Mouse (Mus musculus): ENCODE data around the gene Asic3. TPM values are rescaled to one million over a fixed set of nuclear protein-coding genes. Genes with fewer than 3 reads are reported as not detected.
"Not testable (repeated sequence)": the region's sequence is repeated elsewhere in the genome, so short reads cannot be mapped to it uniquely, and the experiment has no call there.

The Asic3 gene
- polyA plus RNA-seq, 1 experiment from 2014 or later, result 2.4 TPM

DNA sequence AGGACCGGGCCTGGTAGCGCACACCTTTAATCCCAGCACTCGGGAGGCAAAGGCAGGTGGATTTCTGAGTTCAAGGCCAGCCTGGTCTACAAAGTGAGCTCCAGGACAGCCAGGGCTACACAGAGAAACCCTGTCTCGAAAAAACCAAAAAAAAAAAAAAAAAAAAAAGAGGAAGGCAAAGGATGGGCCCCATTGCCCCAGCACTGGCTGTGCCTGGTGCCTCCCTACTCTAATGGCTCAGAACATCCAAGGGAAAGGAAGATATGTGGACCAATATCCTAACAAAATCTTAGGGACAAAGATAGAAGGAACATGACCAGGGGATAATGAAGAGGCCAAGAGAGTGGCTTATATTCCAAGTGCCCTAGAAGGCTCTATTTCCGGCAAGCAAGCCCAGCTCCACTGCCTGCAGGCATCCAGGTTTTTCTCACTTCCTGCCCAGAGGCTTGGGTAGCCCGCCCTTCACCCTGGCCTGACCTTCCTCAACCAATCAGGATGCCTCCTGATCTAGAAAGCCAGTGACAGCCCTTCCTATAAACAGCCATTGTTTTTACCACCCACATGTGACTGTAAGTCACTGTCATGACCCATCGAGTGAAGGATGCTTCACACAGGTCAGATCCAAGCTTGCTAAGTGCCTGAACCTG, 24.1 kb upstream of the Asic3 start:
- no peak for ATAC-seq (ENCODE audit: low FRiP score)
- WGBS, result 53% methylated on average over 7 of the region's 7 CpGs

DNA sequence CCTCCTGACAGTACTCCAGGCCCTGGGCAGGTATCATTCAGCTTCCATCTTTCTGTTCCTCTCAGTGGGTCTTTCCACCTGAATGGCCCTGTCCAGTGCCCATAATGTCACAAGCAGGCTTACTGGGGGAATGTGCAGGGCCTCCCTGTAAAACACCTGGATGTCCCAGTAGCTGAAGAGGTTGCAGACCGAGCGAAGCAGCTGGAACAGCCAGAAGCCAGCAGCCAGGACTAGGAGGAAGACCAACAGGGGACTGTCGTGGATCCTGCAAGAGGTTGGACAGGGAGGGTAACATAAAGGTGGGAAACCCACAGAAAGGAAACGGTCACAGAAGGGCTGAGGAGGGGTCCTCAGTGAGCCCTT, 23.6 kb upstream of the Asic3 start:
- no peak overlapping the region for H3K27ac ChIP-seq (replicated peaks)
- no peak overlapping the region for H3K4me2 ChIP-seq
- ATAC-seq (ENCODE audit: low FRiP score), result no peak
- peaks cover 30% of the 10 kb centered on the region for H3K4me1 ChIP-seq
- 74% methylated on average over 4 of the region's 4 CpGs for WGBS
- H3K9me3 ChIP-seq (replicated peaks), result no peaks in the 10 kb centered on the region
- no peak overlapping the region for H3K9ac ChIP-seq (replicated peaks)
- H3K4me3 ChIP-seq (replicated peaks), result no peak overlapping the region
- no peaks in the 10 kb centered on the region for H3K36me3 ChIP-seq
- H3K27me3 ChIP-seq (replicated peaks), result peaks cover 22% of the 10 kb centered on the region; the same call in 1 of the 2 replicates

More for the DNA sequence above, 24.1 kb upstream of the Asic3 start:
- no peaks in the 10 kb centered on the region for H3K9me3 ChIP-seq (replicated peaks)
- no peak overlapping the region for H3K27ac ChIP-seq (replicated peaks)
- peaks cover 22% of the 10 kb centered on the region; the same call in 1 of the 2 replicates for H3K27me3 ChIP-seq (replicated peaks)
- H3K4me1 ChIP-seq, result peaks cover 34% of the 10 kb centered on the region
- H3K4me2 ChIP-seq, result no peak overlapping the region
- no peaks in the 10 kb centered on the region for H3K36me3 ChIP-seq
- no peak overlapping the region for H3K4me3 ChIP-seq (replicated peaks)
- H3K9ac ChIP-seq (replicated peaks), result no peak overlapping the region

DNA sequence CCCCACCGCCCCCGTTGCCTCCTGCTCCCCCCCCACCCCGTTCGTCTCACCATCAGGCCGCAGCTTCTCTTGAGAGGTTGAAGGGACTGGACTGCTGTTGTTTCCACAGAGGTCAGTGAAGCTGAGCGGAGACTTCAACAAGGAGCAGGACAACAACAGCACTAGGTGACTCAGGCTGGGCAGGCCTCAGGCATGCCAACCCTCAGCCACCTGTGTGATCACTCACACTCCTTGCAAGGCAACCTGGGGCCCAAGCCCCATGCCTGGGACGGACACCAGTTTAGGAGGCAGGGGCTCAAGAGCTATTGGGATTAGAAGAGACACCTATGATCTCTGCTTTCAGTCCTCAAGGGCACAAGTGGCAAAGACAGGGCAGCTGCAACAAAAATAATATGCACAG, 21.3 kb upstream of the Asic3 start, which contains the start of gene Atg9b:
Atg9b (minus strand) TSS at position 280 of the 400 bp plus-strand sequence.
- peaks cover 38% of the 10 kb centered on the region for H3K4me1 ChIP-seq
- H3K27me3 ChIP-seq (replicated peaks), result peaks cover 9% of the 10 kb centered on the region; the same call in 1 of the 2 replicates
- no peak within 1 kb of the TSS for H3K4me2 ChIP-seq
- H3K27ac ChIP-seq (replicated peaks), result no peak within 1 kb of the TSS
- ATAC-seq (ENCODE audit: low FRiP score), result no peak
- 92% methylated on average over 7 of the region's 7 CpGs for WGBS
- no peak within 1 kb of the TSS for H3K9ac ChIP-seq (replicated peaks)
- H3K9me3 ChIP-seq (replicated peaks), result no peaks in the 10 kb centered on the region
- no peaks in the 10 kb centered on the region for H3K36me3 ChIP-seq
- no peak within 1 kb of the TSS for H3K4me3 ChIP-seq (replicated peaks)

DNA sequence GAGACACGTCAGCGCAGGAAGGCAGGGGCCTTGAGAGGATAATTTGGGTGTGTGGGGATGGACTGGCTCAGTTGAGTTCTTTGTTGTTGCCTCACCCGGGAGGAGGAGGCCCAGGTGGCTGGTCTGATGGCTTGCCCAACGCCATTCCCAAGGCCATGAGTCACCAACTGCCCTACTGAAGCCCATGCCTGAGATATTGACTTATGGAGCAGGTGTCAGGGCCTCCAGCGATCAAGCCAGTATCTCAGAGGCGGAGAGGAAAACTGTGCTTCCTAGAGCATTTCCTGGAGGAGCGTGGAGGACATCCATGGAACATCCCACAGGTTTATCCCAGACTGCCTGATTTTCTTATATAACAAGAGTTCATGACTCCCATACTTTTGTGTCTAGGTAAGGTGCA, 20.5 kb upstream of the Asic3 start:
- Histone ChIP-seq H3K9me3 (replicated peaks) (no peaks in the 10 kb centered on the region), H3K4me3 (replicated peaks) (no peak overlapping the region), H3K36me3 (no peaks in the 10 kb centered on the region), H3K9ac (replicated peaks) (no peak overlapping the region), H3K27me3 (replicated peaks) (peaks cover 7% of the 10 kb centered on the region; the same call in 1 of the 2 replicates), H3K4me1 (peaks cover 29% of the 10 kb centered on the region), H3K27ac (replicated peaks) (no peak overlapping the region), H3K4me2 (no peak overlapping the region)
- no peak for ATAC-seq (ENCODE audit: low FRiP score)
- 79% methylated on average over 7 of the region's 7 CpGs for WGBS

DNA sequence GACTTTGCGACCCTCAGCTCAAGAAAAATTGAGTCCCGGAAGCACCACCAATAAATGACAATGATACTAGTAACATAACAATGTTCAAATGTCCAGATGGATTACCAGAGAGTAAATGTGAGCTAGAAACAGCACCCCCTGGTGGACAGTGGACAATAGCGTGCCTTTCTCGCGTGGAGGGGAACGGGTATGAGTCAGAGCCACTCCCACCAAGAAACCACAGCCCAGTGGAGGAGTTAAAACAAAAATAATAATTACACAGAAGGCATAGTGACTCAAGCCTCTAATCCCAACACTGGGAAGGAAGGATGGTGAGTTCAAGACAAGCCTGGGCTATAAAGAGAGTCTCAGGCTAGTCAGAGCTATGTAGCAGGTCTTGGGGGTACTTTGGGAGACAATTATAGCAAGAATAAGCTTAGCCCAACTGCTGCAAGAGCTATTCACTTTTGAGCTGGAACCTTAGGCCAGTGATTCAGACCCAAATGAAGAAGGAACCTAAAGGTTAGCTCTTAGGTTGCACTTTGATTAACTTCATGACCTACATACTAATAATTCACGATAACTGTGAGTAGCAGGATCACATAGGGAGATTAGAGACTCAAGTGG, 19.7 kb upstream of the Asic3 start, which contains the start of gene Abcb8:
Abcb8 (plus strand) TSS at position 272 of the 606 bp plus-strand sequence.
- H3K4me2 ChIP-seq, result peak within 1 kb of the TSS; percentile 60
- H3K9me3 ChIP-seq (replicated peaks), result no peaks in the 10 kb centered on the region
- H3K27me3 ChIP-seq (replicated peaks), result peaks cover 3% of the 10 kb centered on the region; the same call in 1 of the 2 replicates
- peaks cover 22% of the 10 kb centered on the region for H3K4me1 ChIP-seq
- peak within 1 kb of the TSS; percentile 60 for H3K9ac ChIP-seq (replicated peaks)
- H3K36me3 ChIP-seq, result no peaks in the 10 kb centered on the region
- H3K4me3 ChIP-seq (replicated peaks), result peak within 1 kb of the TSS; percentile 62
- 17% methylated on average over 7 of the region's 7 CpGs for WGBS
- no peak for ATAC-seq (ENCODE audit: low FRiP score)
- H3K27ac ChIP-seq (replicated peaks), result peak within 1 kb of the TSS; percentile 95

DNA sequence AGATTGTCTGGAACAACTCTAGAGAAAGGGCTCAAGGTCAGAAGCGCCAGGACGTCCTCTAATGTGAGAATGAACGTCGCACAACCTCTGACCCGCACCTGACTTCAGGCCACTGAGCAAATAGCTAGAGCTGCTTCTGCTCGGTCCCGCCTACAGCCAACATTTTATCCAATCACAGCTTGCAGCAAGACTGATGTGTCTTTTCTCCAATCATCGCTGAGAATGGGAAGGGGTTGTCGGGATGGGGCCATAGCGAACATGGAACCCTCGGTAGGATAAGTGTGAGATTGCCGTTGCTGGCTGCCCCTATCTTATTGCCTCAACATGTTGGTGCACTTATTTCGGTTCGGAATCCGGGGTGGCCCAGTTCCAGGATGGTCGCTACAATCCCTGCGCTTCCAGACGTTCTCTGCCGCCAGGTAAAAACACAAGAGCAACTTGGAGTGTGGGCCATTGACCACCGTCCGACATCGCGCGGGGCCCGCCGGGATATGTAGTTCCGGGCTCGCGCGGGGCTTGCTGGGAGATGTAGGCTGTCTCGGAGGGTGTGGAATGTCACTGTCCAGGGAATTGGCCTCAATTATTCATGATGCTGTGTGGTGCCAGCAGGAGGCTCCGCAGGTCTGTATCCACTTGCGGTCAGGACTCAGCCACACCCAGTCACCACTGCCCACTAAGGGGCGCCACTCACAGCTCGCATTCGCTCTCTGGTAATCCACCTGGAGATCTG, 18.9 kb upstream of the Asic3 start:
- under 1% methylated on average over 36 of the region's 36 CpGs for WGBS
- peak overlapping the region; percentile 62 for H3K4me3 ChIP-seq (replicated peaks)
- ATAC-seq (ENCODE audit: low FRiP score), result peak; percentile 96
- no peaks in the 10 kb centered on the region for H3K36me3 ChIP-seq
- H3K9me3 ChIP-seq (replicated peaks), result no peaks in the 10 kb centered on the region
- H3K27ac ChIP-seq (replicated peaks), result peak overlapping the region; percentile 95
- no peaks in the 10 kb centered on the region for H3K27me3 ChIP-seq (replicated peaks)
- H3K4me2 ChIP-seq, result peak overlapping the region; percentile 60
- peaks cover 18% of the 10 kb centered on the region for H3K4me1 ChIP-seq
- H3K9ac ChIP-seq (replicated peaks), result peak overlapping the region; percentile 60

DNA sequence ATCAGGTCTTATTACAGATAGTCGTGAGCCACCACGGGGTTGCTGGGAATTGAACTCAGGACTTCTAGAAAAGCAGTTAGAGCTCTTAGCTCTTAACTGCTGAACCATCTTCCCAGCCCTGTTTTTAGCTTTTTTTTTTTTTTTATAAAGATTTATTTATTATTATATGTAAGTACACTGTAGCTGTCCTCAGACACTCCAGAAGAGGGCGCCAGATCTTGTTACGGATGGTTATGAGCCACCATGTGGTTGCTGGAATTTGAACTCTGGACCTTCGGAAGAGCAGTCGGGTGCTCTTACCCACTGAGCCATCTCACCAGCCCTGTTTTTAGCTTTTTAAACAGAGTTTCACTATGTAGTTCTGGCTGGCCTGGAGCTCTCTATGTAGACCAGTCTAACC, 16.9 kb upstream of the Asic3 start:
- 92% methylated on average over 6 of the region's 6 CpGs for WGBS
- not testable (repeated sequence) for H3K36me3 ChIP-seq; H3K4me3 ChIP-seq (replicated peaks); H3K27ac ChIP-seq (replicated peaks); H3K27me3 ChIP-seq (replicated peaks); H3K9me3 ChIP-seq (replicated peaks); H3K9ac ChIP-seq (replicated peaks); ATAC-seq (ENCODE audit: low FRiP score); H3K4me2 ChIP-seq
- peaks cover 18% of the 10 kb centered on the region for H3K4me1 ChIP-seq

DNA sequence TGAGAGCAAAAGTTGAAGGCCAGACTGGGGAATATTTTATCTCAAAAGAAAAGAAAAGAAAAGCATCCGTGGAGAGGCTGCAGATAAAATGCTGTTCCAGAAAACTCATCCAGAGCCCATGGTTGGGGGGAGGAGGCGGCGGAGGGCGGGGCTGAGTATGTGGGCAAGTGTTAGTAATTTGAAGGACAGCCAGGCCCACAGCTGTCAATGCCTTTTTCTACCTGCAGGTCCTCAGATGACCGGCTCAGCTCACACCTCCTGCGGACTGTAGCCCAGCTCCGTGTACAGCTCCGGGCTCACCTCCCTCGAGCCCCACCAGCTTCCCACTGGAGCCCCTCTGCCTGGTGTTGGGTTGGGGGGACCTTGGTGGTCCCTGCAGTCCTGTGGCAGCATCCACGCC, 13.5 kb upstream of the Asic3 start:
- Histone ChIP-seq H3K27ac (replicated peaks) (no peak overlapping the region), H3K4me3 (replicated peaks) (no peak overlapping the region), H3K9ac (replicated peaks) (no peak overlapping the region), H3K27me3 (replicated peaks) (no peaks in the 10 kb centered on the region), H3K4me1 (peaks cover 15% of the 10 kb centered on the region), H3K9me3 (replicated peaks) (no peaks in the 10 kb centered on the region), H3K4me2 (no peak overlapping the region), H3K36me3 (peaks cover 14% of the 10 kb centered on the region)
- WGBS, result 91% methylated on average over 10 of the region's 10 CpGs
- no peak for ATAC-seq (ENCODE audit: low FRiP score)

DNA sequence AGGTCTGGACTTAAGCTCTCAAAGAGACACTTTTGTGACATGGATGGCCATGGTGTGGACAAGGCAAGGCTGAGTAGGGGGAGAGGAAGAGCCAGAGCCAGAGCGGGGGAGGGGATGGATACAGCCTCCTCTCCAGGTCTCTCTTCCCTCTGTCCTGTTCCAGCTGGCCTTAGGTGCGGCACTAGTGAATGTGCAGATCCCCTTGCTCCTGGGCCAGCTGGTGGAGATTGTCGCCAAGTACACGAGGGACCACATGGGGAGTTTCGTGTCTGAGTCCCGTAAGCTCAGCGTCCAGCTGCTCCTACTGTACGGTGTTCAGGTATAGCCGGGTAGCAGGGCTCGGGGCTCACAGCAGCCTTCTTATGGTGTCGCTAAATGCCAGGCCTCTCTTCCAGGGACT, 12.8 kb upstream of the Asic3 start:
- Histone ChIP-seq H3K9me3 (replicated peaks) (no peaks in the 10 kb centered on the region), H3K27me3 (replicated peaks) (no peaks in the 10 kb centered on the region), H3K4me2 (no peak overlapping the region), H3K27ac (replicated peaks) (no peak overlapping the region), H3K4me1 (peaks cover 8% of the 10 kb centered on the region), H3K4me3 (replicated peaks) (no peak overlapping the region), H3K36me3 (peaks cover 18% of the 10 kb centered on the region), H3K9ac (replicated peaks) (no peak overlapping the region)
- WGBS, result 90% methylated on average over 11 of the region's 11 CpGs
- ATAC-seq (ENCODE audit: low FRiP score), result no peak

DNA sequence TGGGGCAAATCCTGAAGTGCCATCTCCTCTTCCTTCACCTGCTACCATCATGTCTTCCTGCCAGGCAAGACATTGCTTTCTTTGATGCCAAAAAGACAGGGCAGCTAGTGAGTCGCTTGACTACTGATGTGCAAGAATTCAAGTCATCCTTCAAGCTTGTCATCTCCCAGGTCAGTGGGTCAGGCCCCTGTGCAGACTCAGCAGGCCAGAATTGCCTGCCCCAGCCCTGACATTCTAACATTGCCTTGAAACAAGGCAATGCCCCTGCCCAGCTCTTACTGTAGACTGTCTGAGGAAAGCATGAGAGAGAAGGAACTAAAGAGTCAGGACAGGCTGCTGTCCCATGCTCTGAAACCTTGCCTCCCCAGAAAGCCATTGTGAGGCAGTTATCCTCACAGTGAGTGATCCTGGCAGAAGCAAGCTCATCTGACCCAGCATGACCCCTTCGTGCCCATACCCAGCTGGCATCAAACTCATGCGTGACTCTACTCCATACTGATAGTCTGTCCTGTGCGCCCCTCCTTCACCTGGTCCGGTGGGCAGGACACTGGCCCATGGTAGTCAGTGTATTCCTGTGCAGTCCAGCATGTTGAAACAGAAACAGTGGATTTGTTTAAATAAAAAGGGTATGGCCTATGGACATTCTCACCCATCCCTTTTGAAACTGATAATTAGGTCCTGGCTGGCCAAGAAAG, 12.1 kb upstream of the Asic3 start:
- Histone ChIP-seq H3K27ac (replicated peaks) (no peak overlapping the region), H3K4me3 (replicated peaks) (no peak overlapping the region), H3K4me1 (peaks cover 6% of the 10 kb centered on the region; the same call in 1 of the 2 replicates), H3K36me3 (peaks cover 23% of the 10 kb centered on the region), H3K4me2 (no peak overlapping the region), H3K9me3 (replicated peaks) (no peaks in the 10 kb centered on the region), H3K9ac (replicated peaks) (no peak overlapping the region), H3K27me3 (replicated peaks) (no peaks in the 10 kb centered on the region)
- ATAC-seq (ENCODE audit: low FRiP score), result no peak
- WGBS, result 95% methylated on average over 5 of the region's 5 CpGs

DNA sequence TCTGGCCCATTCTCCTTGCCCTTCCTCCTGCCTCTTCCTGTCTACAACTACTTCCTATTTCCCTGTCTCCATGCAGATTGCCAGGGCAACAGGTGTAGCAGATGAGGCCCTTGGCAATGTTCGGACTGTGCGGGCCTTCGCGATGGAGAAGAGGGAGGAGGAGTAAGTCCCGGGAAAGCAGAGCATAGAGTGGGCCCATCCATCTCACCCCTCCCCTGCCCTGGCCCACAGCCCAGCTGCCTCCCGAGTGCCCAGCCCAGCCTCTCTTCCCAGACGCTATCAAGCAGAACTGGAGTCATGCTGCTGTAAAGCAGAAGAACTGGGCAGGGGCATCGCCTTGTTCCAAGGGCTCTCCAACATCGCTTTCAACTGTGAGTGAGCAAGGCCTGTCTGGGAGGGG, 11.2 kb upstream of the Asic3 start:
- Histone ChIP-seq H3K27me3 (replicated peaks) (no peaks in the 10 kb centered on the region), H3K27ac (replicated peaks) (no peak overlapping the region), H3K4me1 (peaks cover 6% of the 10 kb centered on the region; the same call in 1 of the 2 replicates), H3K36me3 (peaks cover 31% of the 10 kb centered on the region), H3K9me3 (replicated peaks) (no peaks in the 10 kb centered on the region), H3K9ac (replicated peaks) (no peak overlapping the region), H3K4me3 (replicated peaks) (no peak overlapping the region), H3K4me2 (no peak overlapping the region)
- WGBS, result 49% methylated on average over 9 of the region's 9 CpGs
- 0 out of 2 replicates have a peak, but pooled peaks have one; percentile 37 for ATAC-seq (ENCODE audit: low FRiP score)
